Mouse (Mus musculus): ENCODE measurements around the gene Rubcnl.

Rubcnl gene

DNA sequence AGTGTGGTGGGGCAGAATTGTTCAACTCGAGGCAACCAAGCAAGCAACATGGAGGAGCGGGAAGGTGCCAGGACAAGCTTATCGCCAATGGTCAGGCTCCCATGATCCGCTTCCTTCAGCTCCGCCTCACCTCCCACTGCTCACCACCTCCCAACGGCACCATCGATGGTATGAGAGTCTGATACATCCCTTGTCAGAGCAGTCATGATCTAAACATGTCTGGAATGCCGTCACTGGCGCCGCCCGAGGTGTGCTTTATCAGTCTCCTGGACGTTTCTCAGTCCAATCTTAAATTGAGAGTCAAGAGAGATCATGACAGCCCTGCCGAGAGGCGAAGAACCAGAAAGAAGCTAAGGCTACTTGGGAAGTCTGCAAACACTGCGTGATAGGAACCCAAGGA lies 55.3 kb downstream of the Rubcnl start:
- DNase-seq: no peak

DNA sequence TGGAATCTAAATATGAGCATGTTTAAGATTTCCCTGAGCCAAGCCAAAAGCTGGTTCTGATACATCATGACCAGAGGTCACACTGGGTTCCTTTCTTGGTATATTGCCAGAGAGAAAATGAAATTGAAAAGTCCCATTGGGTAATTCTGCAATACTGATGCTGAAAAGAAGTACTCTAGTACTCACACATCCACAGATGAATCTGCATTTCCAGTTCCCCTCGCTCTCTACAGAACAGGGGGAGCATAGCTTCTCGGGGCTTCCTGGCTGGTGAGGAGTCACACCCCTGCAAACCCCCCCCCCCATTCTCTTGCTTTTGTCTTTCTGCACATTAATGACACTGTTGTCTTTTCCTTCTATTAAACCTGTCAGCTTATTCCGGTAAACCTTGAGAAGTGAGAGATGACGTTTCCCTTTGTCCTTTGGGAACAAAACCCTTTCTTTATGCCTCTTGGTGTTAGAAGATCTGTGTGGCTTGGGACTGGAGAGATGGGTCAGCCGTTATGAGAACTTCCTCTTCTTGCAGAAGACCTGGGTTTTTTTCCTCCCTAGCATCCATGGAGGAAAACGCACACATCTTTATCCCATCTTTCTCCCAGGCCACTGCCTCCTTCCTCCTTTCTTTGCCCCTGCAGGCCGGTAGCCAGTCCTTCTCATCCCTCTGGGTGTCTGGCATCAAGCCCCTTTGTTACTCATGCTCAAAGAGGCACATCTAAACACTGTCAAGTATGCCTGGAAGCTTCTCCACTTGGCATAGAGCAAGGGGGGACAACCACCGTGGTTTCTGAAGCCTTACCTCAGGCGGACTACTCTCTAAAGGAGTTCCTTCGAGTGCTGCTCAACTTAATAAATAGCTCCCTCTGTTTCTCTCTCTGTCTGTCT lies 59.7 kb downstream of the Rubcnl start:
- no peak for DNase-seq

DNA sequence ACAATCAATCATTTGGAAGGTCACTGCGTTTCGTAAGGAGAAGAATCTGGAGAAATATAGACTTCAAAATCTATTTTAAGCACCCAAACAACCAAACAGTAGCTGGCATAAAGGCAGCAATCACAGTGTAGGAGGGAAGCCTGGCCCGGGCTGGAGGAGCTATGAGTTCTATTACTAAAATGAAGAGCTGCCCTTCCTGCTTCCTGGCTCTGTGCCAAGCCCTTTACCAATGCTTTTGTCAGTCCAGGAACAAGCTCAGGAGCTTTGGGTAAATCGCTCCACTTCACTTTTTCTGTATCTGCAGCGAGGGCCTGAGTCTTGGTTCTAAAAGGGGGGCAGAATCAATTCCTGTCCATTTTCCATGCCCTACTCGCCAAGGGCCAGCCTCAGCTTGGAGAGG lies 62.1 kb downstream of the Rubcnl start:
- DNase-seq: no peak

All from kidney, adult 8-10 months (tissue).